Mouse (Mus musculus) testis, adult 2 months (tissue): ENCODE results near the gene 0610030E20Rik.

Experiments
- CTCF ChIP-seq: fragments of 200-500 bp; IDR thresholded peaks from 2 replicates; pipeline ENCODE4 v1.5.1; 2012; ENCODE audit warnings: low read depth, mild to moderate bottlenecking, inconsistent platforms, low read length, moderate library complexity; ENCODE audit not compliant: control insufficient read depth, insufficient read depth, insufficient replicate concordance
- POLR2A ChIP-seq: fragments of 200-500 bp; IDR thresholded peaks from 2 replicates; pipeline ENCODE4 v1.6.1; 2012; ENCODE audit warnings: low read depth, mild to moderate bottlenecking, inconsistent platforms, low read length, moderate library complexity; ENCODE audit not compliant: control insufficient read depth

DNA sequence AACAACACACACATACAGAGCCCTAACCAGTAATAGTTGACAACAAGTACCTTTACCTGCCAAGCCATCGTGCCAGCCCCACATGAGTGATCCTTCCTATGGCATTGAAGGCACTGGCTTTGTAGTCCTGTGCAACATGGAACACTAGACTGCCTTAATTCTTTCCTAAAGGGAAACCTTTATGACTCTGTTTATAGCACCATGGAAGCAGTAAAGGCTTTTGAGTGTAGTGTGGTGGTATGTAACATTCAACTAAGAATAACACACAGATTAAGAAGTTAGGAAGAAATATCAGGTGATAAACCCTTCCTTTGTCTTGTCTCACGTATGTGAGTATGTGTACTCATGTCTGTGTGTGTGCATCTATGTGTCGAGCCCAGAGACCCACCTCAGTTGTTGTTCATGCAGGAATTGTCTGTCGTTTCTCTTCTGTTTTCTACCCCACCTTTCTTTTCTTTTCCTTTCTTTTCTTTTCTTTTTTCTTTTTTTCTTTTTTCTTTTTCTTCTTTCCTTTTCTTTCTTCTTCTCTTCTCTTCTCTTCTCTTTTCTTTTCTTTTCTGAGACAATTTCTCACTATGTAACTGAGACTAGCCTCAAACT is 19.8 kb downstream of the 0610030E20Rik start, which contains the start of gene Rnf181:
- TF ChIP-seq CTCF = no peak
- TF ChIP-seq POLR2A = no peak
